Mouse (Mus musculus): Measurements from ENCODE around the gene Cobll1.

Gene Cobll1

GRCm38 (mm10) chr2:65145421-65146117, 93.6 kb downstream of the Cobll1 start:
- no peak for DNase-seq

- DNase-seq: no peak
These were observed 98.0 kb downstream of the Cobll1 start for GRCm38 (mm10) chr2:65141093-65141661.

GRCm38 (mm10) chr2:65140330-65140922, 98.8 kb downstream of the Cobll1 start:
- no peak for DNase-seq

- no peak for DNase-seq
These were observed 99.4 kb downstream of the Cobll1 start for GRCm38 (mm10) chr2:65139606-65140329.

GRCm38 (mm10) chr2:65138992-65139391, 100.2 kb downstream of the Cobll1 start:
- no peak for DNase-seq

GRCm38 (mm10) chr2:65126141-65126783, 112.9 kb downstream of the Cobll1 start:
- no peak for DNase-seq

GRCm38 (mm10) chr2:65123702-65124101, 115.5 kb downstream of the Cobll1 start:
- no peak for DNase-seq

- no peak for DNase-seq
These were observed 117.8 kb downstream of the Cobll1 start for GRCm38 (mm10) chr2:65121435-65121834.

- no peak for DNase-seq
These were observed 118.2 kb downstream of the Cobll1 start for GRCm38 (mm10) chr2:65121012-65121411.

- no peak for DNase-seq
These were observed 119.1 kb downstream of the Cobll1 start for GRCm38 (mm10) chr2:65120112-65120511.

GRCm38 (mm10) chr2:65119667-65120066, 119.5 kb downstream of the Cobll1 start:
- no peak for DNase-seq

- no peak for DNase-seq
These were observed 120.1 kb downstream of the Cobll1 start for GRCm38 (mm10) chr2:65119076-65119475.

- no peak for DNase-seq
These were observed 121.3 kb downstream of the Cobll1 start for GRCm38 (mm10) chr2:65117859-65118258.

- no peak for DNase-seq
These were observed 122.6 kb downstream of the Cobll1 start for GRCm38 (mm10) chr2:65116428-65117125.

GRCm38 (mm10) chr2:65113191-65113590, 126.0 kb downstream of the Cobll1 start:
- no peak for DNase-seq

GRCm38 (mm10) chr2:65104569-65104968, 134.6 kb downstream of the Cobll1 start:
- DNase-seq: no peak

GRCm38 (mm10) chr2:65103801-65104200, 135.4 kb downstream of the Cobll1 start:
- no peak for DNase-seq

- DNase-seq: no peak
These were observed 137.8 kb downstream of the Cobll1 start for GRCm38 (mm10) chr2:65101388-65101787.

GRCm38 (mm10) chr2:65100001-65100400, 139.2 kb downstream of the Cobll1 start:
- DNase-seq: peak; percentile 26

- DNase-seq: no peak
These were observed 143.6 kb downstream of the Cobll1 start for GRCm38 (mm10) chr2:65095571-65095970.

GRCm38 (mm10) chr2:65093990-65094389, 145.2 kb downstream of the Cobll1 start:
- DNase-seq: no peak

GRCm38 (mm10) chr2:65090986-65091385, 148.2 kb downstream of the Cobll1 start:
- DNase-seq: no peak

GRCm38 (mm10) chr2:65087197-65087596, 152.0 kb downstream of the Cobll1 start:
- DNase-seq: no peak
